Mouse (Mus musculus): ENCODE data around the gene Dhrs1.
A peak's percentile ranks its signal among the peaks of the same experiment; 100 is the strongest.

Dhrs1 gene

DNA sequence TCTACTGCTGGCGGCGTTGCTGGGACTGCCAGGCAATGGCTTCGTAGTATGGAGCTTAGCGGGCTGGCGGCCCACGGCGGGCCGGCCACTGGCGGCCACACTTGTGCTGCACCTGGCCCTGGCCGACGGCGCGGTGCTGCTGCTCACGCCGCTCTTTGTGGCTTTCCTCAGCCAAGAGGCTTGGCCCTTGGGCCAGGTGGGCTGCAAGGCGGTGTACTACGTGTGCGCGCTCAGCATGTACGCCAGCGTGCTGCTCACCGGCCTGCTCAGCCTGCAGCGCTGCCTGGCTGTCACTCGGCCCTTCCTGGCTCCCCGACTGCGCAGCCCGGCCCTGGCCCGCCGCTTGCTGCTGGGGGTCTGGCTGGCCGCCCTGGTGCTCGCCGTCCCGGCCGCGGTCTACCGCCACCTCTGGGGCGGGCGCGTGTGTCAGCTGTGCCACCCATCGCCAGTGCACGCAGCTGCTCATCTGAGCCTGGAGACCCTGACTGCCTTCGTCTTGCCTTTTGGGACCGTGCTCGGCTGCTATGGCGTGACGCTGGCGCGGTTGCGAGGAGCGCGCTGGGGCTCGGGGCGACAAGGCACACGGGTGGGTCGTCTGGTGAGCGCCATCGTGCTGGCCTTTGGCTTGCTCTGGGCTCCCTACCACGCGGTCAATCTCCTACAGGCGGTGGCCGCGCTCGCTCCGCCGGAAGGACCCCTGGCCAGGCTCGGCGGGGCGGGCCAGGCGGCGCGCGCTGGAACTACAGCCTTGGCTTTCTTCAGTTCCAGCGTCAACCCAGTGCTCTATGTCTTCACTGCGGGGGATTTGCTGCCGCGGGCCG lies 16.7 kb upstream of the Dhrs1 start:
- no peak for DNase-seq

DNA sequence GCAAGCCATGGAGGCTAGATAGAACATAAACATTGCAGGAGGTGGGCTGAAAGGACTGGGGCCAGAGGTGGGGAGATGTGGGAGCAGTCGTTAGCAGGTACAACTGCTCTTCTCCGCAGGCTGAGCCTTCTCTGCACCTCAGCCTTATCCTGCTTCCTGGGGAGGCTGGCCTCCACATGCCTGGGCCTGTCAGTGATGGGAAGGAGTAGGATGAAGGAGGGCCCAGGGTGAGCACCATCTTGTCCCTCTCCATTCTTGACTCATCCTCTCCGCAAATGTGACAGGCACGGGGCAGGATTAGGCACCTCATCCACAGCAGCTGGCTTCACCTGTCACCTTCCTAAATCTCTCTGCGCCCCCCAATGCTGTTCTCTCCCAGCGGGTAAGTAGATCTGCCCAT lies 15.7 kb upstream of the Dhrs1 start, which contains the start of gene Ltb4r2:
Ltb4r2 (plus strand) TSS at position 266 of the 400 bp plus-strand sequence.
- no peak for DNase-seq

DNA sequence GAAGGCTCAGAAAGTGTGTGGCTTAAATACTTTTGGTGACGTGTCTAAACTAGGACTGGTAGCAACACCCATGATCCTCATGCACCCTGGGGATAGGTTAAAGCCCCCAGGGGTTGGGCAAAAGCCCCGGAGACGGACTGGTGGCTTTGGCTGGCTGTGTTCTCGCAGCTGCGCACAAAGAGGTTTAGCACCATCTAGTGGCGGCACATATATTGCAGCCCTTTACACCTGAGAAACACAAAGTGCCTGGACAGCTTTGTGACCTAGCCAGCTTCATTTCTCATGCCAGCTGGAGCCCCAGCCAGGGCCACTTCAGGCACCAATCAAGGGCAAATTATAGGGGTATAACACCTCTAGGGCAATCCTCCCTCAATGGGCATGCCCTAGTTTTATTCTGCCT lies 14.7 kb upstream of the Dhrs1 start:
- peak; percentile 95 for DNase-seq

DNA sequence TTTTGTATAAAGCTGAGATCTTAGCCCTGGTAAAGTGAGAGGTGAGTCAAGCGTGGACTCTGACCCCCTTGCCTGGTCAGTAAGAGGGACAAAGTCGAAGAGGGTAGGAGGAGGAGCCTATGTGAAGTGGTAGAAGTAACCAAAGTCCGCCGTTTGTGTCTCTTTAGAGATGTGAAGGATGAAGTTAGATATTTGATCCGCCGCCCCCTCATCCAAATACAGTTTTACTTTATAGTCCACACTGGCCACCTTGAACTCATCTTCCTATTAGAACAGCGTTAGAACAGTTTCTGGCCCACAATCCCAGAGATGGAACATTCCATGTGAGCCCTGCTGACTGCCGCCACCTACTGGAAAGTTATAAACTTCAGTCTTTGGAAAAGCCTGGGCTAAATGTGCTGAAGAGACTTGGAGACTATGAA lies 12.9 kb upstream of the Dhrs1 start, which contains the start of gene Cideb:
Cideb (minus strand) TSS at position 96 of the 422 bp plus-strand sequence.
- DNase-seq = peak; percentile 75

DNA sequence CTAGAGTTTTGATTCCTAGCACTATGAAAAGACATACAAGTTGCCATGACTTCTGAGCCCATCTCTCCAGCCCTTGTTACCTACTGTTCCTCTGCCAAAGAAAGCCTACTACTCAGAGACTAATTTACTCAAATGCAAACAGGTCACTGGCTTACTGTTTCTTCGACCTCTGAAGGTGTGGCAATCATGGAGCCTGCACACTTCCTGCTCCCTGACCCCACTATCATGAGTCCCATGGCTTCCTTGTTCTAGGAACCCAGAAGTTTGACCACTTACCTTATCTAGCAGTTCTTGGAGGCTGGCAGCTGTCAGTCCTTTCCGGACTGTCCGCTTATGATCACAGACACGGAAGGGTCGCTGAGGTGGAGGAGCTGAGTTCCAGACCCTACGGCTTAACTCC lies 12.1 kb upstream of the Dhrs1 start:
- no peak for DNase-seq

DNA sequence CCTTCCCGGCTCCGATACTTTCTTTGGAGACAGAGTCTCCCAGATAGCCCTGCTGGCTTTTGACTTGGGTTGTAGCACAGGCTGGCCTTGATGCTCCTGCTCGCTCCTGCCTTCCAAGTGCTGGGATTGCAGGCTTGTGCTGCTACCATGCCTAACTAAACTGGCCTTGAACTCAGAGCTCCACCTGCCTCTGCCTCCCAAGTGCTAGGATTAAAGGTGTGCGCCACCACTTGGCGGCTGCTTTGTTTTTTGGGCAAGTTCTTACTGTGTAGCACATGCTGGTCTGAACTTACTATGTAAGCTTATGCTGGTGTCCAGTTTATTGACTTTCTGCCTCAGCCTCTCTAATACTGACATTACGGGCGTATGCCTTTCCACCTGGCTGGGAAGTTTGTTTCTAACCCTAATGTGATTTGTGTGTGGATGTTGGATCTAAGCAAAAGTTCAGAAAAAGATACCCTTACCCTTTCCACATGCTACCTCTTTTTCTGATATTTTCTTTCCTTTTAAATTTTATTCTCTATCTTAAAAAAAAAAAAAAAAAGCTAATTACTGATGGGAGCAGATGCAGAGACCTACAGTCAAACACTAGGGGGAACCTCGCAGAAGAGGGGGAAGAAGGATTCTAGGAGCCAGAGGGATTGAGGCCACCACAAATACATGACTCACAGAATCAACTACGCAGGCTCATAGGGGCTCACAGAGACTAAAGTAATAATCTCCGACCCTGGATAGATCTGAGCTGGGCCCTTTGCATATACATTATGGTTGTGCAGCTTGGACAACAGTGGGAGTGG lies 1.8 kb upstream of the Dhrs1 start:
- no peak for DNase-seq

DNA sequence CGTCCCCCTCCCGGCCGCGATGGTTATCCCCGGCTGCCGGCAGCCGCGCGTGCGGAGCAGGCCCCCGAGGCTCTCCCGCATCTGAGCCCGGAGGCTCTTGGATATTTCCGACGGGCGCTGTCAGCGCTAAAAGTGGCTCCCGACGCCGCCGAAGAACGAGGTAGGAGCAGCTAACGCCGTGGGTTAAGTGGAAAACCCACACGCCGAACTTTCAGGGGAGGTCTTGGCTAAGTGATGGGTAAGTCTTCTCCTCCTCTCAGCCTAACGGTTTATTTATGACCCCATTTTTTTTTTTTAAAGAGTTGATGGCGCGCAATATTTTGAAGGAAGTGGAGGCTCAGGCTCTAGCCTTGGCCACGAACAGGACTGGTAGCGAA lies 359 bp upstream of the Dhrs1 start:
- no peak for DNase-seq

DNA sequence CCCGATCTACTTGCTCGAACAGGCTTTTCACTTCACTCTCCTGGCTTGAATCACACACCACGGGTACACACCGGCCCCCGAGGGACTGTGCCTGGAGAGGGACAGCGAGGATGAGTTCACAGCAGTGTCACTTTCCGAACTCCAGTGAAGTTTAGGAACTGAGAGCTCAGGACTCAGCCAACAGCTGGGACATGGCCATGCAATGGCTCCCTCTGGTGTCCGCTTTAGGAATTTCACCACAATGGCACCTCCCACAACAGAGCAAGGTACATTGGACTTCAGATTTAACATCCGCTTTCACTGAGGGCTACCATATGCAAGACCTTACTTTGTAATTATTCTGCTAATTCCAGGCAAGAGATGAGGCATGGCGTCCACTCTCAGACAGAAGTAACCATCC lies 1.8 kb downstream of the Dhrs1 start:
- DNase-seq = peak; percentile 93

DNA sequence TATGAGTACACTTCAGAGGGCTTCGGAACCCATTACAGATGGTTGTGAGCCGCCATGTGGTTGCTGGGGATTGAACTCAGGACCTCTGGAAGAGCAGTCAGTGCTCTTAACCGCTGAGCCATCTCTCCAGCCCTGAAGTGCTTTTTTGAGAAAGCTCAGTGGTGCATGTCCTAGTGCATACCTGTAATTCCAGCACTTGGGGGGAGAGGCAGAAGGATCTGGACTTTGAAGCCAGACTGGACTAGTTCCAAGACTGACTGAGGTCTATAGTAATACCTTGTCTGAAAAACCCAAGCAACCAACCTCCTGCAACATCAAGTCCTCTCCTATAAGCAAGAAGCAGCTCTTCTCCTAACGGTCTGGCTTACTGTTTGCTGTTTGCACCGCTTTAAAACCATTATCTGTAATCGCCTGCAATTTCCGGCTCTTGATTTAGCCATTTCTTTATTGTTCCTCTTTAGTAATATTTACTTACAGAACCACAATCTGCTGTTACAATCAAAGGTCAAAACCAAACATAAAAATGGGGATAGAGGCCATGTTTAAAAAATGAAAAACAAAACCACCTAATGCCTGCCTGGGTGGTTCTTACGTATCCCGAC lies 8.3 kb downstream of the Dhrs1 start:
- DNase-seq = no peak

DNA sequence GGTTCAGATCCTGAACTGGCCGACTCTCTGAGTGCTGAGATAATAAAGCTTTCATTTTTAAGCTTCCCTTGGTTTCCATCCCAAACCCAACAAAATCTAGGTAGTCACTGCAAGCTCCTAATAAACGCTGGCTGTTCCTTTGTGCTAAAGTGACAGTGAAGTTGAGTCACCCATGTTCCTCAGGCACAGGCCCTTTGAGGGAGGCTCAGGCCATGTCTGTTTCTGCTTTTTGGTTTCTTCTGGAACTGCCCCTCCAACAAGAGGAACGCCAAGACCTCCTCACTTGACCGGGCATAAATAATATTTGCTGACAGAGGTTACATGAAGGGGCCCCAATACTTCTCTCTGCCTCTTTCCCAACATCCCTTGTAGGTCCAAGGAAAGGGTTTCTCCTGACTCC lies 9.7 kb downstream of the Dhrs1 start:
- DNase-seq = no peak

DNA sequence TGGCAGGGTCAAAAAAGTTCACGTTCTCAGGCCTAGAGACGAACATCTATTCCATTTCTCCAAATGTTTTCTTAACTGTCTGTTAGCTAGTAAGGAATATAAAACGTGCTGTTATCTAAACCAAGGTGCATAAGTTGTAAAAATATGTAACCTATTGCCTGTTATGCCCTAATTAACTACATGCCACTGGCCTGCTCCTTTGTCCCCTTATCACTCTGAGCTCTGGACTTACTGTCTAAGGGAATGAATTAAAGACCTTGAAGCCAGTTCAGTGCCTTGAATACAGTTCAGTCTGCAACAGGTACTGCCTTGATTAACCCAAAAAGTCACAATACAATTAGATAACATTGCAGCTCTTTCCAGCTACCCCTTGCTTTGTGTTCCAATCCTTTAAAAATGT lies 10.2 kb downstream of the Dhrs1 start:
- no peak for DNase-seq

DNA sequence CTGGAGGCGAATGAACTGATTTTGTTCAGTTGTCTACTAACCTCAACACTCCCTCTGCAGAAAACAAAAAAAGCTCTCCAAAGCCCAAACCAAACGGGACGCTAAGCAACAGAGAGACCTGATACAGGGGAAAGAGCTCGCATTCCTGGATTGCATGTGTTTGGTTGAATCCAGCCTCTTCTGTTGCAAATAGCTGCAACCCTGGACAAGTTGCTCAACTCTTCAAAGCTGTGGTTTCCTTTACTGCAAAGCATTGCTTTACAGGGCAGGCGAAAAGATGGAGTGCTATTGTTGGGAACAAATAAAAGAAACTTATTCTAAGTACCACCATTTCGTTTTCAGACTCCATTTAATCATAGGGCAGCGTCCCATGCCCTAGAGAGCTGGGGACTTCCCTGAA lies 10.6 kb downstream of the Dhrs1 start:
- no peak for DNase-seq

DNA sequence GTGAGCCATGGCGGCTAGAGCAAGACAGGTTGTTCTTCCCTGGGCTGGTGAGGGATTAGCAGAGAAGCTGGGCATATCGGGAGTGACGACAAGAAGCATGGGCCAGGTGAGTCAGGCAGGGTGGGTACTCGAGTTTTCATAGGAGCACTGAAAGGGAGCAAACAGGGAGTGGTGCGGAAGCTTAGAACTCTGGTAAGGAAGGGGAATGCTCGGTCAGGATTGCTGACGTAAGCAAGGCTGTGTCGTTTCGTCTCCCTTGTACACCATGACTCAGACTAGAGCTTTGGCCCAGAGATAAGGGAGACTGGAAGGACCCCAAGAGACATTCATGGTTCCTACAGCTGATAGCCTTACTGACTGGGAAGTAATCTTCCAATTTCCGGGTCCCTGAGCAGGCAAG lies 11.6 kb downstream of the Dhrs1 start:
- DNase-seq = no peak

DNA sequence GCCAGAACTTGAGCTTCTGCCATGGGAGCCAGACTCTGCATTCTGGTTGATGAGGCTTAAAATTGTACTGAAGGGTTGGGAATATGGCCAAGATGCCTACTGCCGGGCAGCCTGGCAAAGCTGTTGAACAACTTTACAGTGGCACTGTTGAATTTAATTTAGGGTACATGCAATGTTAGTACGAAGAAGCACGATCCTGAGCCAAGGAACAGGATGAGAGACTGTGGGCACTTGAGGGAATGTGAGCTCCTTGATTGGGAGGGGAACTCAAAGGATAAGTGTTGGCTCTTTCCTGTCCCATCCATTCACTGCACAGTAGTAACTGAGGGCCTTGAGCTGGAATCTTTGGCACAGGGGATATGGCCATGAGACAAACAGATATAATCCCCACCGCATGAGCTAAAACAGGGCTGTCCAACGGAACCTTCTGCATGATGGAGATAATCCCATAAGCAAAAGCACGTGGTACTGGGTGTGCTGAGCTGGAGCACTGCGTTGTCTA lies 14.9 kb downstream of the Dhrs1 start:
- DNase-seq = no peak

DNA sequence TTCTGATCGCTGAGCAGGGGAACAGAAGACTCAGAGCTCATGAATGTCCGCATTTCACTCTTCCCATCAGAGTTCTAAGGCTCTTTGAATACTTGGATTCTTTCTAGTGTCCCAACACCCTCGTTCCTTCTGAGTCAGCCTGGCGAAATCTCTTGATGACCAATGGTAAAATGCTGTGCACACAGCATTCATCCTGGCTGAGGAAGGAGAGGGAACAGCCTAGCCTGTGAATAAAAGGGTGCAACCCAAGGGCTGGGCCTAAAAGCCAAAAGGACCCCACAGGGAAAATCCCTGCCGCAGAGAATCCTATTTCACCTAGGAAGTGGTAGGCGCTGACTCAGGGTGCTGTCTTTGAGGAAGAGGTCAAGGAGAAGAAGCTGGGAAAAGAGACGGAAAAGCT lies 15.4 kb downstream of the Dhrs1 start:
- DNase-seq = no peak

DNA sequence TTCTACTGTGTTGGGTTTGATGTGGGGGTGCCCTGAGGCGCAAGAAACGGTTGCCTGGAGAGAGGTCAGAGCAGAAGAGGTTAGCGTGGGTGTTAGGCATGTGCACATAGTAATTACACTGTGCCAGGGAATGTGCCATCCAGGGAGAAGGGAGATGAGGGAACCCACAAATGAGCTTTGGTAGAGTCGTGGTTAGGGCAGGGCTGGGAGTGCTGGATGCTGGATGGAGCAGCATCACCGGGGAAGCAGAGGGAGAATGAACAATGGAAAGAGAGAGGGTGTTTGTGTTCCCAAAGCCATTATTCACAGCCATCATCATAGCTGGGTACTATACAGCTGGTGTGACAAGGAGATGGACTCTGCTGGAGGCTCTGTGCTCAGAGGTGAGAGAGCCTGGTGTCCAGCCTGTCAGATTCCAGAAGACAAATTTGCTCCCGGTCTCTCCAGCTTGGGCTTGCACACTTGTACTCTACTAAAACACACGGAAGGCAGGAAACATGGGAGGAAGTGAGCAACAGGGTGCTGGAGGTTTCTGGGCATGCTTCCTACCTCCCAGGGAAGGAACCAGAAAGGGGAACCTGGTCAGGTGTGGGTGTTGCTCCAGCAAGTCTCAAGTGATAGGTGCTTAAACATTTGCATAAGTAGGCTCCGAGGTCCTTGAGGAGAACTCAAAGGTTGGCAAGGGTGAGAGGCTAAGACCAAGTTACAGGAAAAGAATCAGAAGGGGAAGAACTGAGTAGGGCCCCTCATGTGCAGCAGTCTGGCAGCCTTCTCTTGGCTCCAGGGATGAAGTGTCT lies 17.4 kb downstream of the Dhrs1 start:
- peak; percentile 51 for DNase-seq

DNA sequence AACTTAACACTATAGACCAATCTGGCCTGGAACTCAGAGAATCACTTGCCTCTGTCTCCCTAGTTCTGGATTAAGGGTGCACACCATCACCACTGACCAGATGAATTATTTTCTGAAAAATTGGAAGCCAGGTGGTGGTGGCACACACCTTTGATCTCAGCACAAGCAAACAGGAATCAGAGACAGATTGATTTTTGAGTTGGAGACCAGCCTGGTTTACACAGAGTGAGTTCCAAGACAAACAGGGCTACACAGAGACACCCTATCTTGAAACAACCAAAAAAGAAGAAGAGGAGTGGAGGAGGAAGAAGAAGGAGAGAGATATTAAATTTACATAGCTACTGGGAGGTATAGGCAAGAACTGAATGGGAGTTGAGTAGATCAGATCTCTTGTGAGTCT lies 19.2 kb downstream of the Dhrs1 start:
- no peak for DNase-seq

DNA sequence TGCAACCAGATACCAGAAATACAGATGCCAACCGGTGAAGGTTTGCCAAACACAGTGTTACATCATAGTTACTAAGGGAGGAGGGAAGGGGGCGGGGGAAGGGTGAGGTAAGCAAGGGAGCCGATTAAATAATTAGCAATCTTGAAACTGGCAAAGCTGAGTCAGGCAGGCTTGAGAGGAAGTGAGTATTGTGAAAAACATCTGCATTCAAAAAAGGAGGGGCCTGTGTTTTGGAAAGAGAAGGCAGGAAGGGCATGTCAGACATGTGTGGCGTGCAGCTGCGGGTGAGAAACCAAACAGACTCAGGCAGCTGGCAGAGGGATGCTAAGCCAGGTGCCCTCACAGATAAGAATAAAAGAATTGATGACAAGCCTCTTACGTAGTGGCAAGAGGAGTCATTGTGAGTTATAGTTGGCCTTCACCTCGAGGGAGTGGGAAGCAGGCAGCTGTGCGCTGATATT lies 21.0 kb downstream of the Dhrs1 start:
- DNase-seq = peak; percentile 83

DNA sequence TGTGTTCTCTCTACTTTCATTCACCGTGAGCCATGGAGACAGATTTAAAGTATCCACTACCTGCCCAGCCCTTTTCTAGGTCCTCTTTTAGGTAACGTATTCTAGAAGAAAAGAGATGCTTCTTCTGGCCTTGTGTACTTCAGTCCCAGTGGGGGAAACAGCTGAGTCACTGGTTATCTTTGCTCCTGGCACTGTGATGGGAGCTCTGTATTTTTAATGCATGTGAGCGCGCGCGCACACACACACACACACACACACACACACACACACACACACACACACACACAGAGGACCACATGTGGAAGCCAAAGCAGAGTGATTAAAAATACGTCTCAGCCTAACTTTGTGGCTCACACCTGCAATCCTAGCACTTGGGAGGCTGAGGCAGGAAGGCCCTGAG lies 22.1 kb downstream of the Dhrs1 start:
- DNase-seq = no peak

DNA sequence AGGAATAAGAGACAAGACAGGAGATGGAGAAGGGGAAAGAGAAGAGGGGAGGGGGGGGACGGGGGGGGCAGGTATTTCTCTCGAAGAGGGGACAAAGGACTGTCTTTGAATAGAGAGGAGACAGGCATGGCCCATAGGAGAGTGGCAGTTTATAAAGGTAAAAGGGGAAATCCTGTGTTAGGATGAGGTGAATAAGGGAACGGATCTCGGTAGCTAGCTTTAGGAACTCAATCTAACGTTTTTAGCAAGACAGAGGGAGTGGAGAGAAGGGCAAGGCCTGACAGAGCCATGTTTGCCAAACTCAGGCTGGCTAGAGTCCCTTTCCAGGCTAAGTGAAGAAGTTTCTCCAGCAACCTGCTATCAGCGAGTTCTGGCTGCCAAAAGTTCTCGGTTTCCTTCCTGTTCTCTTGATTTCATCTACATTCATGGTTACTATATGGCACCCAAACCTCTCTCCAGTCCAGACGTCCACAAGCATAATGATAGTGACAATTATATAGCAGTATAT lies 23.0 kb downstream of the Dhrs1 start:
- no peak for DNase-seq

DNA sequence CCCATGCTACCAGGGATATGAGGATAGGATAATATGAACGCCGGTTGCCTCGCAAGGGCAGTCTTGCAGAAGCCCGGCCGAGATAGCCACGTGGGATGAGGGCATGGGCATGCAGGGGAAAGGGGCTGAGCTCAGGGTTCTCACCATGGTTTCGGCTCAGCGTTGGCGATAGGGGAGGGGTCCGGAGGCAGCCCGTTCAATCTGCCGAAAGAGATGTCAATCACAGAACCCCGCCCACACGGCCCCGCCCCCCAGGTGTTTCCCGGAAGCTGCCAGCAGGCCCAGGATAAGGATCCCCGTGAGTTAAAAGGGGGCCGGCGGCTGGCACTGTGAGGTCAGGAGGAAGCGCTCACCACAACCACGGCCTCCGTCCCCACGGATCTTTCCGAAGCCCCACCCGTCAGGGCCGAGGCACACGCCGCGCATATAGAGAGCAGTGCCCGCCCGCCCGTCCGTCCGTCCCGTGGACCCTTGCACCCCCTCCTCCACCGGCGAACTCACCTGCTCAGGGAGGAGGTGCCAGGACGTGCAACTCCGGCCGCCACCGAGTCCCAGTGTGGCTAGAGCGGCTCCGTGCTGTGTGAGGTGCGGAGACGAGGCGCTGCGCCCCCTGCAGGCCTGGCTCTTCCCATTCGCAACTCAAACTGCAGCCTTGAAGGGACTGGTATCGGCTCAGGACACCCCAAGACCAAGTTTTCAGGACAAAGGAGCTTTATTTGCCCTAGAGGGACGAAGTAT lies 23.6 kb downstream of the Dhrs1 start, which contains the start of gene Rabggta:
Rabggta (minus strand) TSS at position 564 of the 738 bp plus-strand sequence.
- peak; percentile 96 for DNase-seq

All from lung, postnatal 36 days (tissue).